Mouse (Mus musculus): ENCODE measurements around the gene 1700003E16Rik.

The 1700003E16Rik gene

GRCm38 (mm10) chr6:83206321-83206720 is 50.1 kb downstream of the 1700003E16Rik start:
- no peak for DNase-seq (ENCODE audit: low spot score)

- DNase-seq (ENCODE audit: low spot score): no peak
Measured at GRCm38 (mm10) chr6:83207361-83208049, 51.3 kb downstream of the 1700003E16Rik start.

- no peak for DNase-seq (ENCODE audit: low spot score)
Measured at GRCm38 (mm10) chr6:83208050-83208400, 51.8 kb downstream of the 1700003E16Rik start.

GRCm38 (mm10) chr6:83210495-83210894 is 54.3 kb downstream of the 1700003E16Rik start:
- DNase-seq (ENCODE audit: low spot score): no peak

- no peak for DNase-seq (ENCODE audit: low spot score)
Measured at GRCm38 (mm10) chr6:83211526-83211925, 55.3 kb downstream of the 1700003E16Rik start.
